Mouse (Mus musculus): ENCODE data around the gene Fam126a. TPM values are rescaled to one million over a fixed set of nuclear protein-coding genes. Genes with fewer than 3 reads are reported as not detected.

Fam126a gene
- polyA plus RNA-seq, 1 experiment from 2014 or later, result 27.5 TPM

GRCm38 (mm10) chr5:24053245-24054190 is 23.0 kb upstream of the Fam126a start:
- no peak for DNase-seq (ENCODE audit: low spot score)
- no peaks in the 10 kb centered on the region for H3K27me3 ChIP-seq (ENCODE audit: insufficient read depth, poor library complexity, severe bottlenecking)
- peak overlapping the region; percentile 77 for H3K27ac ChIP-seq
- no peaks in the 10 kb centered on the region for H3K36me3 ChIP-seq
- peaks cover 15% of the 10 kb centered on the region; the same call in 1 of the 2 replicates for H3K4me1 ChIP-seq
- 54% methylated on average over 9 of the region's 9 CpGs for WGBS
- no peak overlapping the region for H3K4me3 ChIP-seq
- H3K9me3 ChIP-seq, result no peaks in the 10 kb centered on the region

- Histone ChIP-seq H3K9me3 (no peaks in the 10 kb centered on the region), H3K4me1 (peaks cover 20% of the 10 kb centered on the region; the same call in 1 of the 2 replicates), H3K27me3 (ENCODE audit: insufficient read depth, poor library complexity, severe bottlenecking) (no peaks in the 10 kb centered on the region), H3K36me3 (no peaks in the 10 kb centered on the region), H3K4me3 (no peak overlapping the region), H3K27ac (peak overlapping the region; percentile 72)
- no peak for DNase-seq (ENCODE audit: low spot score)
- WGBS, result 62% methylated on average over 16 of the region's 16 CpGs
These were observed 21.5 kb upstream of the Fam126a start for GRCm38 (mm10) chr5:24051755-24052675.

- H3K36me3 ChIP-seq, result no peaks in the 10 kb centered on the region
- H3K27me3 ChIP-seq (ENCODE audit: insufficient read depth, poor library complexity, severe bottlenecking), result no peaks in the 10 kb centered on the region
- H3K9me3 ChIP-seq, result no peaks in the 10 kb centered on the region
- peaks cover 12% of the 10 kb centered on the region; the same call in 1 of the 2 replicates for H3K4me1 ChIP-seq
- no peak for DNase-seq (ENCODE audit: low spot score)
- 48% methylated on average over 1 of the region's 1 CpGs for WGBS
- H3K4me3 ChIP-seq, result no peak overlapping the region
- H3K27ac ChIP-seq, result peak overlapping the region; percentile 39; the same call in 1 of the 2 replicates
These were observed 17.3 kb upstream of the Fam126a start for GRCm38 (mm10) chr5:24047821-24048220.

- H3K4me3 ChIP-seq, result no peak overlapping the region
- H3K36me3 ChIP-seq, result no peaks in the 10 kb centered on the region
- H3K4me1 ChIP-seq, result peaks cover 8% of the 10 kb centered on the region; the same call in 1 of the 2 replicates
- no peaks in the 10 kb centered on the region for H3K9me3 ChIP-seq
- WGBS, result 80% methylated on average over 7 of the region's 7 CpGs
- DNase-seq (ENCODE audit: low spot score), result no peak
- H3K27ac ChIP-seq, result no peak overlapping the region
- no peaks in the 10 kb centered on the region for H3K27me3 ChIP-seq (ENCODE audit: insufficient read depth, poor library complexity, severe bottlenecking)
These were observed 16.5 kb upstream of the Fam126a start for GRCm38 (mm10) chr5:24047001-24047400.

GRCm38 (mm10) chr5:24045998-24046631 is 15.6 kb upstream of the Fam126a start:
- 58% methylated on average over 4 of the region's 4 CpGs for WGBS
- H3K9me3 ChIP-seq, result no peaks in the 10 kb centered on the region
- H3K4me1 ChIP-seq, result peaks cover 8% of the 10 kb centered on the region; the same call in 1 of the 2 replicates
- no peak for DNase-seq (ENCODE audit: low spot score)
- no peak overlapping the region for H3K4me3 ChIP-seq
- H3K36me3 ChIP-seq, result no peaks in the 10 kb centered on the region
- no peaks in the 10 kb centered on the region for H3K27me3 ChIP-seq (ENCODE audit: insufficient read depth, poor library complexity, severe bottlenecking)
- H3K27ac ChIP-seq, result no peak overlapping the region

- H3K9me3 ChIP-seq, result no peaks in the 10 kb centered on the region
- H3K27ac ChIP-seq, result no peak overlapping the region
- H3K4me3 ChIP-seq, result no peak overlapping the region
- WGBS, result 63% methylated on average over 1 of the region's 1 CpGs
- H3K4me1 ChIP-seq, result peaks cover 8% of the 10 kb centered on the region; the same call in 1 of the 2 replicates
- no peaks in the 10 kb centered on the region for H3K36me3 ChIP-seq
- DNase-seq (ENCODE audit: low spot score), result no peak
- no peaks in the 10 kb centered on the region for H3K27me3 ChIP-seq (ENCODE audit: insufficient read depth, poor library complexity, severe bottlenecking)
These were observed 13.9 kb upstream of the Fam126a start for GRCm38 (mm10) chr5:24044387-24044786.

- no peak overlapping the region for H3K4me3 ChIP-seq
- H3K36me3 ChIP-seq, result no peaks in the 10 kb centered on the region
- DNase-seq (ENCODE audit: low spot score), result no peak
- peaks cover 3% of the 10 kb centered on the region; the same call in 1 of the 2 replicates for H3K4me1 ChIP-seq
- 85% methylated on average over 2 of the region's 2 CpGs for WGBS
- H3K27ac ChIP-seq, result no peak overlapping the region
- no peaks in the 10 kb centered on the region for H3K9me3 ChIP-seq
- no peaks in the 10 kb centered on the region for H3K27me3 ChIP-seq (ENCODE audit: insufficient read depth, poor library complexity, severe bottlenecking)
These were observed 12.9 kb upstream of the Fam126a start for GRCm38 (mm10) chr5:24043367-24043766.

- Histone ChIP-seq H3K4me3 (no peak overlapping the region), H3K27me3 (ENCODE audit: insufficient read depth, poor library complexity, severe bottlenecking) (no peaks in the 10 kb centered on the region), H3K36me3 (no peaks in the 10 kb centered on the region), H3K9me3 (no peaks in the 10 kb centered on the region), H3K27ac (no peak overlapping the region), H3K4me1 (no peaks in the 10 kb centered on the region)
- no peak for DNase-seq (ENCODE audit: low spot score)
- 76% methylated on average over 4 of the region's 4 CpGs for WGBS
These were observed 10.9 kb upstream of the Fam126a start for GRCm38 (mm10) chr5:24041341-24041852.

GRCm38 (mm10) chr5:24040601-24041000 is 10.1 kb upstream of the Fam126a start:
- Histone ChIP-seq H3K27me3 (ENCODE audit: insufficient read depth, poor library complexity, severe bottlenecking) (no peaks in the 10 kb centered on the region), H3K4me3 (no peak overlapping the region), H3K36me3 (no peaks in the 10 kb centered on the region), H3K27ac (no peak overlapping the region), H3K4me1 (no peaks in the 10 kb centered on the region), H3K9me3 (no peaks in the 10 kb centered on the region)
- DNase-seq (ENCODE audit: low spot score), result no peak

GRCm38 (mm10) chr5:24039423-24039822 is 8.9 kb upstream of the Fam126a start:
- Histone ChIP-seq H3K4me3 (no peak overlapping the region), H3K27me3 (ENCODE audit: insufficient read depth, poor library complexity, severe bottlenecking) (no peaks in the 10 kb centered on the region), H3K4me1 (no peaks in the 10 kb centered on the region), H3K9me3 (no peaks in the 10 kb centered on the region), H3K36me3 (no peaks in the 10 kb centered on the region), H3K27ac (no peak overlapping the region)
- WGBS, result 85% methylated on average over 5 of the region's 5 CpGs
- no peak for DNase-seq (ENCODE audit: low spot score)

- no peak overlapping the region for H3K27ac ChIP-seq
- no peaks in the 10 kb centered on the region for H3K4me1 ChIP-seq
- no peaks in the 10 kb centered on the region for H3K27me3 ChIP-seq (ENCODE audit: insufficient read depth, poor library complexity, severe bottlenecking)
- no peak for DNase-seq (ENCODE audit: low spot score)
- H3K4me3 ChIP-seq, result no peak overlapping the region
- 72% methylated on average over 5 of the region's 5 CpGs for WGBS
- H3K9me3 ChIP-seq, result no peaks in the 10 kb centered on the region
- H3K36me3 ChIP-seq, result no peaks in the 10 kb centered on the region
These were observed 8.3 kb upstream of the Fam126a start for GRCm38 (mm10) chr5:24038819-24039218.

- WGBS, result 94% methylated on average over 2 of the region's 2 CpGs
- H3K4me3 ChIP-seq, result no peak overlapping the region
- DNase-seq (ENCODE audit: low spot score), result no peak
These were observed 7.7 kb upstream of the Fam126a start for GRCm38 (mm10) chr5:24038190-24038589.

More at GRCm38 (mm10) chr5:24038190-24038589, 7.7 kb upstream of the Fam126a start:
- no peaks in the 10 kb centered on the region for H3K4me1 ChIP-seq
- no peaks in the 10 kb centered on the region for H3K36me3 ChIP-seq
- no peaks in the 10 kb centered on the region for H3K27me3 ChIP-seq (ENCODE audit: insufficient read depth, poor library complexity, severe bottlenecking)
- no peaks in the 10 kb centered on the region for H3K9me3 ChIP-seq
- H3K27ac ChIP-seq, result no peak overlapping the region
